Mouse (Mus musculus) A20 (cell line): ENCODE data around the gene Cd82.
A peak's percentile ranks its signal among the peaks of the same experiment; 100 is the strongest.

Source experiments
- DNase-seq: peaks from one replicate; pipeline ENCODE4 v3.0.0-alpha.2; 2011; ENCODE audit warnings: low read depth, low spot score

Cd82 gene

GRCm38 (mm10) chr2:93466314-93466713 lies 3.4 kb upstream of the Cd82 start:
- DNase-seq: no peak

DNA sequence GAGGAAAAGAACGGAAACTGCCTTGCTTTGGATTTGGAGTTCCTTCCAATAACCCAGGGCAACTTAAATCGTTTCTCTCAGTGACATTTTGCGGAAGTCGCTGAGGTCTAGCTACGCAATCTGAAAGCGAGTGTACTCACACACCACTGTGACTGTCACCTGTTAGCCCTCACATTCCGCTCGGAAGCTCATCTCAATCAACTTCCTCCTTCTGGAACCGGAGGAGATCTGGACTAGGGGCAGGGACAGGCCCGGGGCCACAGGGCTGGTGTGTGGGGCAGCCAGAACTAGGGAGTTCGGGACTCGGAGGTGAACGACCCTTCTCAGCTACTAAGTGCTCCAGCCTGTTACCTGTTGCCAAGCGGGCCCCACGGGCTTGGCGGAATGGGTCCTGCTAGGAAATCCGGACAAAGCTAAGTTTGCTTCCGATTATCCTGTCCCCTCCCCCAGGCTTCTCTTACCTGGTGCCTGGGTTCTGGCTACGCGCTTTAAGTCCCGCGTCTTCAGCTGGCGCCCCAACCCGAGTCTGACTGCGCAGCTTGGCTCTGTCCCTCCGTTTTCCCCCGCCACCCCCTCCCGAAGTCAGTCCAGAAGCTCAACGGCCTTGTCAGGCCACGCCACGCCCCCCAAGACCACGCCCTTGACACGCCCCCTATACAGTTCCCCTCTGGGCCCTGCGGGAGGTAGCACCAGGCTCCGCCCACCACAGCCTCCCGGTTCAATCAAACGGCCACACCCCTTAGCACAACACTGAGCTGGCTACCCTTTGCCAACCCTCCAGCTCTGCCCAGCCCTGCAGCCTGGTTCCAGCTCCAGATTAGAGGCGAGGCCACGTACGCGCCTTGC lies 848 bp downstream of the Cd82 start:
- peak; percentile 98 for DNase-seq

DNA sequence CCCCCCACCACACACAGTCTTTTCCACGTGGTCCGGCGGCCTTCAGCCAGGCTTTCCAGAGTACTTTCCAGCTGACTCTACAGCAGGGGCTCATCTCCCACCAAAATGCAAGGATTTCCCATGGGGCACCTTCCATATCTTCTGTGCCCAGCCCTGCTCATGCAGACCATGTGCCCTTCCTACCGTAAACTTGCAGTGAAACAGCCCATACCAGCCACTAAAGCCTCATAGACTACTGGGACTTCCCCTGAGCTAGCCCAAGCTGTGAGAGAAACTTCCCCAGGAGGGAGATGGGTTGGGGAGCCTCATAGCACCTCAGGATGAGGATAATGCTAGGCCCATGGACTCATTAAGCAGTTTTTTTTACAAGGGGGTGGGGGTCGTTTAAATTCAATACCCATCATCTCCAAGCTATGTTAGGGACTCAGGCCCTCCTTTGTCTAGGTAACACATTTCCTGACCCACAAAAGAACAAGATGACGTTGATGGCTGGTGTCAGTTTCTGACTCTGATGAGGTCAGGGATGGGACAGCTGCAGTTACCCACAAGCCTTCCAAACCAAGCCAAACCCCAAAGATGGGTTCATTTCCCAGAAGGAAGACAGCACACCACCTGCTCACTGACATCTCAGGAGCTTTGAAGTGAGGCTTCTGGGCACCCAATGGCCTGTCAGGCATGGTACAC lies 2.0 kb downstream of the Cd82 start:
- DNase-seq: peak; percentile 40

DNA sequence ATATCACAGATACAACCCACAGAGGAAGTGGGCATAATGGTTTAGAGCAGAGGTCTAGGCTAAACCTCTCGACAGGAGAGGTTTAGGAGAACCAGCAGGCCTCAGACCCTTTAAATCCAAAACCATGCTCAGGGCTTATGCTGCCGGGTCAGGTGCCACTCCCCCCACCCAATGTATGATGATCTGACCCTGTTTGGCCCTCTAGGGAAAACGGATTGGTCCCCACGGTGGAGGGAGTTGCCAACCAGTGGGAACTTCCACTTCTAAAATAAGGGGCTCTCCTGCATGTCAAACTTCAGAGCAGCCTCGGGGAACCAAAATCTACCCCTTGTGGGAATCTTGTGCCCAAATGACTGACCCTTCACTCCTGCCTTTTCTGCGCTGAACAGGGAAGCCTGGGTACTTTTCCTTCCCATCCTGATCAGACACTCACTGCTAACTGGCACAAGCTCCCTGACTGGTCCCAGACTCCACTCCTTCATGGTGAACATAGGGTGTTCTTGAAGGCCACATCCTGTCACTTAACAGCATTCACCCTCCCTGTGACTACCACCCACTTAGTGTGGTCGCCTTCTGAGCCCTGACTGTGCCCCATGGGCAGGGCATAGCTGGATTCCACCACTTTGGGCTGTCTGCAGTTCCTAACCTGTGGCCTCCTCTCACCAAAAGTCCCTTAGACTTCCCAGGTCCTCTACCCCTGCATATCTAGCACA lies 3.6 kb downstream of the Cd82 start:
- DNase-seq: no peak

- DNase-seq: peak; percentile 32
Observed at GRCm38 (mm10) chr2:93458332-93459207, 4.4 kb downstream of the Cd82 start.

DNA sequence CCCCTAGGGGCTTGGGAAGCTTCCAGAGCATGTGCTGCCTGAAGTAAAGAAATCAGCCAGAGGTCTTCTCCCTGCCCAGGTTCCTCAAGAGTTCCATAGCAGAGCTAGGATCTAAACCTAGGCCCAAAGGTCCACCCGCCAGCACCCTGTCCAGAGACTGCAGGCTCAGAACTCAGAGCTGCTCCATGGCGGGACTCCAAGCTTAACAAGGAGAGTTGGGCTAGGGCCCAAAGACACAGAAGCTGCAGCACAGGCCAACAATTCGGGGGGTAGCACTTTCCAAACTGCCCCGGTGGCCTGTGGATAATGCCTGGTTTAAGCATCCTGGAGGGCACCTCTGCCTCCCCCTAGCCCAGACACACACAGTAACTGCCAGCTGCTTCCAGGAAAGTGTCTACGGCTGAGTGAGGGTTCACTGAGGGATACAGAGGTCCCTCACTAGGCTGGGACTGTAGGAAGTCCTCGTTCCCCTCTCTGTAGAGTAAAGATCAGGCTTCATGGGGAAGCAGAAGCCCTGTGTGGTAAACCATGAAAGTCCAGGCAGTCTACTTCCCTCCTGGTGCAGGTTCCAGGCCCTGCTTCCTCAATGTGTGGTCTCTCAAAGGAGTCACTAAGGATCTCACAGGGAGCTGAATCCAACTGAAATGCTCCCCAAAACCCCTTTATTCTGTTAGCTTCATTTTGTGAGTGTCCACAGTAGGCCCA lies 5.4 kb downstream of the Cd82 start:
- DNase-seq: no peak

DNA sequence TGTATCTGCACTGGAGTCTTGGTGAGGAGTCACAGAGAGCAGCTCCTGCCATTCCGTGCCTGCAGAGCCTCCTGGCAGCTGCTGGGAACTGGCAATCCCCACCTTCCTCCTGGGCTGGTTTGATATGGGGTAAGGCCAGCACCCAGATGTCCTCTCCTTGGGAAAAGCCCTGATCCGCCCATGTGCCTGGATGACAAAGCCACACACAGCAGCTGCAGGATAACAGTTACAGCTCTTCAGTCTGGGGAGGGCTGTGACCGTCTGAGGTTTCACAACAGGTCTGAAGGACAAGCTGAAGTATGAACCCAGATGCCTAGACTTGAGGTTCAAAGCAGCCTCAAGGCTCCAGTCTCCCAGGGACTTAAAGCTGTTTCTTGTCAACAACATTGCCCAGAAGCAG lies 6.8 kb downstream of the Cd82 start:
- no peak for DNase-seq

GRCm38 (mm10) chr2:93454817-93455591 lies 7.9 kb downstream of the Cd82 start:
- no peak for DNase-seq

DNA sequence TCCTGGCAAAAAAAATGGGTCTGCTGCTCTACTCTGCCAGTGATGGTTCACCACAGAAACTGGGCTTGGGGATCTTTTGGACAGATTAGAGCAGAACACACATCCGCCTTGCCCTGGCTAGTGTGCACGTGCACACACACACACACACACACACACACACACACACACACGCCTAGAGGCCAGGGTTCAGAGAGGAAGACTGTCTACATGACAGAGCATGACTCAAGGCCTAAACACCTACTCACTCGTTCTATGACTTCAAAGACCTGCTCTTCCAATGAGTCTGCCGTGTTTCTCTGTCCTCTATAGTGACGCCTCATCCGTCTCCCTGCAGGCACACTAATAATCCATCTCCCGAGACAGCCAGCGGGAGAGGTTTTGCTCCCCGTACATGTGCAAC lies 8.6 kb downstream of the Cd82 start:
- DNase-seq: no peak

GRCm38 (mm10) chr2:93453046-93453445 lies 9.9 kb downstream of the Cd82 start:
- DNase-seq: no peak

GRCm38 (mm10) chr2:93452506-93452905 lies 10.4 kb downstream of the Cd82 start:
- DNase-seq: no peak

GRCm38 (mm10) chr2:93452057-93452456 lies 10.9 kb downstream of the Cd82 start:
- DNase-seq: no peak

DNA sequence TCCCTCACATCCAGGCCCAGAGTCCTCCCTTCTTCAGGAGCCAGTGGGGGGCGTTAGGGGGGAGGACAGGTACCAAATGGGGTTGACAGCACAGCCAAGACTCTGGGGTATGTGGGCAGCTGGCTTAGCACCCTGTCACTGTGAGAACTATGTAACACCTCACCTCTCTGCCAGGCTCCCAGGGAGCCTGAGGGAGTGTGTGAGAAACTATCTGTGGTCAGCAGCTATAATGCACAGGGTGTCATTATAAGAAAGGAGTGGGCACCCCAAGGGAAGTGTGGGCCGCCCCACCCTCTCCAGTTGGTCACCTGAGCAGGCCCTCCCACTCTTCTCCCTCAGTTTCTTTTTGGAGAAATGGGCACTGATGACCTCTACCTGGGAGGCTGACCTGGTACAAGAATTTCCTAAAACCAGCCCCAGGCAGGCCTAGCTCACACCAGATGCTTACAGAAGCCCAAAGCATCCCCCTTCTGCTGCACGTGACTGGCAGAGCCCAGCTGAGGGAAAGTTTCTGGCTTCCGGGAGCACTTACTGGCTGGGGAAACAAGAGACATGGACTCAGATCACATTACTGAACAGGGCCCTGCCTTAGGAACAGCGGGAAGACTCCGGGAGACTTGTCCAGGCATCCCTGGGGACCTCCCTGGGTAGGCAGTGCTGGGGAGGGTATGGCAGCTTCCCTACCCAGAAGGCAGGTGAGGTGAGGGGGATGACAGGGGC lies 11.6 kb downstream of the Cd82 start:
- DNase-seq: no peak

- DNase-seq: no peak
Observed at GRCm38 (mm10) chr2:93450695-93451094, 12.2 kb downstream of the Cd82 start.

DNA sequence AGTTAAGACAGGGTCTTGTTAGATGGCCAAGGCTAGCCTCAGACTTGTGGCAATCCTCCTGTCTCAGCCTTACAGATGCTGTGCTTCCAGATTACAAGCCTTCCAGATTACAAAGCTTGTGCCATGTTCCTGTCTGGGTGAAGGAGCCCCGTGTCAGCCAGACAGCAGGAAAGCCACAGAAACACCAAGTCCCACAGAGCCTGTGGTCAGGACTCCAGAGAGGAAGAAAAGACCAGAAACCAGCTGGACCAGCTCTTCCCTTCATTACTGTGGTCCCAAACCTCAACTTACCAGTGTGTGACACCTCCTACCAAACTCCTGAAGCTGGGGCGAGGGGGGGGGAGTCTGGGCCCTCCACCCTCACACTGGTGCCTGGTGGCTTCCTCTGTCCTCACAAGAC lies 13.3 kb downstream of the Cd82 start:
- no peak for DNase-seq

DNA sequence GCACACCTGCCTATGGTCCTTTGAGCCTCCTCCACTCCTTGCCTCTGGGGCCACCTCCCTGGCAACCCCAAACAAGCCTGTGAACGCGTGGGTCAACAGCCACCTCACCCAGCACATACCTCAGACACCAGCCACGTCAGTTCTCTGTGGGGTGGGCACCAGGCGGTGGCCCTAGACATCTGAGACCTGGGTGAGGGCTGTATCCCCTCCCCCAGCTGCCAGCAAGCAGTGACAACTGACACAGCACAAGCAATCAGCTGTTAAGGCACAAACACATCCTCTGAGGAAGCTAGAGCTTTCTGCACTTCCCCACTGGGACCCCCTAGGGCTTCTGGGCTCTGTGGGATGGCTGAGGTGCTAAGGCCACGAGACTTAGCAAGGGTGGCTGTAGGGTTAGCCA lies 14.2 kb downstream of the Cd82 start:
- DNase-seq: no peak

GRCm38 (mm10) chr2:93447500-93448249 lies 15.3 kb downstream of the Cd82 start:
- no peak for DNase-seq

DNA sequence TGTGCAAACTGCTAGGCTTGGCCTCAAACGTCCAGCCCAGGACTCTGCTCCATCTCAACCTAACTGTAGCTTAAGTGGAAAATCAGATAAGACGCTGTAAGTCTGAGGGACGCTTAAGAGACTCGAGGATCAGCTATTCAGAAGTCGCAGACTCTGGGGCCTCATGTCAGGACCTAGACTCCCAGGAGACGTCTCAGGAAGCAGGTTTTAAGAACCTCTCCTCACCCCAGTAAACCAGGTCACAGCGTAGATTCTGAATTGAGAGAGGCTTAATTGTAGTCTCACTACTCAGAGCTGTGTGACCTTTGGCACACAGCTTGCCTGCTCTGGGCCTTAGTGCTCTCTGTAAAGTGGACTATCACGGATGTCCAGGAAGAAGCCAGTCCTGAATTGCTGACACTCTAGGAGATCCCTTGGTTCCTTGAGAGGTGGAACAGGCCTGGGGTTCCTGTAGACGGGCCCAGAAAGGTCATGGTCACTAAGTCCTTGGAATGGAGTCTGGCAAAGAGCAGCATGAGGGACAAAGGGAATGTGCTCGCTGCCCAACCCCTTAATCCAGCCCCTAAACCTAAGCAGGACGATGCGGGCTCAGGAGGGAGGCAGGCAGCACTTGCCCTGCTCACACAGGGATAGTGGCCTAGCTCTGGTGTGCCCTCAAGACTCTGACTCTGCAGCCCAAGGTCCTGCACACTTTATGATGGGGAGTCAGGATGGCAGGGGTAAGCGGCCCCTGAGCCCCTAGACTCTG lies 16.2 kb downstream of the Cd82 start:
- DNase-seq: no peak
